Mouse (Mus musculus): ENCODE data around the gene Thoc2. TPM values are rescaled to one million over a fixed set of nuclear protein-coding genes. Genes with fewer than 3 reads are reported as not detected.
A peak's percentile ranks its signal among the peaks of the same experiment; 100 is the strongest.

Gene Thoc2
- polyA plus RNA-seq, 1 experiment from 2014 or later: 63.7 TPM

DNA sequence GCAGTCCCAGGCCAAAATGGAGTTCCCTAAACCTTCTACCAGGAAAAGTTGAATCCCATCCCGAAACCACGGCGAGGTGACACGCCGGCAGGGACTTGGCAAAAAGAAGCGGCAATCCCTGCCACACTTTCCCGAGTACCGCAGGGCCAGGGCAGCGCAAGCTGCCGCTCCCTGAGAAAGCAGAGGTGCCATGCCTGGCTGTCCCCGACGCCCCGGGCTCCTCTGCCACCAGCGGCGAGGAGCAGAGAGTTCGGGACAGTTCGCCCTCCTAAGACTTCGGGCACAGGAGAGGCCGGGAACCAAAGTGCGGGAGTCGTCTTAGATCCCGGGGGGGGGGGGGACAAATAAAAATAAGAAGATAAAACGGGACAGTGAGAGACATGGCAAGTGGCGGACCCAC lies 9.5 kb downstream of the Thoc2 start:
- 23% methylated on average over 24 of the region's 24 CpGs for WGBS
- Histone ChIP-seq H3K4me2 (ENCODE audit: low read length) (peak overlapping the region; percentile 71), H3K9me3 (ENCODE audit: control insufficient read depth, low read length) (no peaks in the 10 kb centered on the region), H3K27ac (ENCODE audit: low read depth, low read length) (peak overlapping the region; percentile 70), H3K27me3 (replicated peaks; ENCODE audit: control insufficient read depth, insufficient read depth, low read length) (no peaks in the 10 kb centered on the region), H3K36me3 (ENCODE audit: control insufficient read depth, insufficient read depth, low read length) (no peaks in the 10 kb centered on the region), H3K4me3 (ENCODE audit: low read length) (peak overlapping the region; percentile 64), H3K4me1 (ENCODE audit: control insufficient read depth, insufficient read depth, low read depth, low read length) (peaks cover 8% of the 10 kb centered on the region), H3K9ac (ENCODE audit: low read depth, low read length) (peak overlapping the region; percentile 68)
- no peak; the same call in none of the 2 replicates for ATAC-seq

DNA sequence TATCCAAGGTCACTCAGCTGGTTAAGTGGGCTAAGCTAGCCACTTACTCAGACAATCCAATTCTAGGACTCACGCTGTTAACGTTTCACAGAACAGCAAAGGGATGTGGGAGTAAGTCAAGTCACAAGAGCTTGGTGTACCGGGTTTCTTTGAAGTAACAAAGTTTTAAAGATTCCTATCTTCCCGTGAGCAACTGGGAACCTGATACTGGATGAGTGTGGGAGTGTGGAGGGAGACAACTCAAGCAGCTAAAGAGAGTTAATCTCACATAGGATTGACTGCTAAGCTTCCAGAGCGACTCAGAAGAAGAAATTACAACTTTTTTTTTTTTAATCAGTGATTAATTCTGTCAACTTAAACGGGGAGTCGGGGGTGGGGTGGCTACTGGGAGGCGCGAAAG lies 10.0 kb downstream of the Thoc2 start:
- Histone ChIP-seq H3K27me3 (replicated peaks; ENCODE audit: control insufficient read depth, insufficient read depth, low read length) (no peaks in the 10 kb centered on the region), H3K4me3 (ENCODE audit: low read length) (peak overlapping the region; percentile 64), H3K4me2 (ENCODE audit: low read length) (peak overlapping the region; percentile 71), H3K9me3 (ENCODE audit: control insufficient read depth, low read length) (no peaks in the 10 kb centered on the region), H3K4me1 (ENCODE audit: control insufficient read depth, insufficient read depth, low read depth, low read length) (peaks cover 8% of the 10 kb centered on the region), H3K9ac (ENCODE audit: low read depth, low read length) (no peak overlapping the region), H3K36me3 (ENCODE audit: control insufficient read depth, insufficient read depth, low read length) (no peaks in the 10 kb centered on the region), H3K27ac (ENCODE audit: low read depth, low read length) (no peak overlapping the region)
- WGBS: 15% methylated on average over 9 of the region's 9 CpGs
- no peak for ATAC-seq

DNA sequence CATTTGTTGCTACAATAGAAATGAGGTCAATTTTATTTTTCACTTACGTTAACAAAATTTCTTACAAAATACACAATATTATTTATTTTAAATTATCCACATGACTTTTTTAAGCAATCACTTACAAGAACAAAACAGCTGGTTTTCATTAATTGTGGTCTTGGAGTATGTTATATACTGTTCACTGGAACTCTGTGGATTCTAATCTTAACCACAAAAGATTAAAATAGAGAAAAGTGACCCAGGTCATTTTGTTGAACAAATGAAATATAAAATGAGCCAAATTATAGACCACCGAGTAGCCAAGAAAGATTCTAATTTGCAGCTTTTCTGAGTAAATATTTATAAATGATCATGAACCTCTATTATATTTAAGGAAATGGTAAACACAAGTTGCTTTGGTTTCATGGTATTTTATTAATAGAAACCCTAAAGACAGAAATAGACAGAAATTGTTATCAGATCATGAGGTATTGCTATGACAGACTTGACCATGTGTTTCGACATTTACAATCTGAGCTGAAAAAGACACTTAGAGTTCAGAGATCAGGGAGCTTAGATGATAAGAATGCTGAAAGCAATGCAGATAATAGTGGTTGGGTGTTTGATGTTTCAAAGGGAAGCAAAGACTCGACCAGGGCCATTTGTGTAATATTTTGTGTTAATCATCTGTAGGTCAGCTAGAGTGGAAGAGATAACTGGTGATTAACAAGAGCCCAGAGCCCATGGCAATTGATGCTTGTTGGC lies 35.5 kb downstream of the Thoc2 start:
- Histone ChIP-seq H3K4me1 (ENCODE audit: control insufficient read depth, insufficient read depth, low read depth, low read length) (no peaks in the 10 kb centered on the region), H3K27me3 (replicated peaks; ENCODE audit: control insufficient read depth, insufficient read depth, low read length) (no peaks in the 10 kb centered on the region), H3K4me2 (ENCODE audit: low read length) (no peak overlapping the region), H3K36me3 (ENCODE audit: control insufficient read depth, insufficient read depth, low read length) (no peaks in the 10 kb centered on the region), H3K9ac (ENCODE audit: low read depth, low read length) (no peak overlapping the region), H3K4me3 (ENCODE audit: low read length) (no peak overlapping the region), H3K9me3 (ENCODE audit: control insufficient read depth, low read length) (no peaks in the 10 kb centered on the region), H3K27ac (ENCODE audit: low read depth, low read length) (no peak overlapping the region)
- no peak for ATAC-seq
- WGBS: 66% methylated on average over 4 of the region's 4 CpGs

DNA sequence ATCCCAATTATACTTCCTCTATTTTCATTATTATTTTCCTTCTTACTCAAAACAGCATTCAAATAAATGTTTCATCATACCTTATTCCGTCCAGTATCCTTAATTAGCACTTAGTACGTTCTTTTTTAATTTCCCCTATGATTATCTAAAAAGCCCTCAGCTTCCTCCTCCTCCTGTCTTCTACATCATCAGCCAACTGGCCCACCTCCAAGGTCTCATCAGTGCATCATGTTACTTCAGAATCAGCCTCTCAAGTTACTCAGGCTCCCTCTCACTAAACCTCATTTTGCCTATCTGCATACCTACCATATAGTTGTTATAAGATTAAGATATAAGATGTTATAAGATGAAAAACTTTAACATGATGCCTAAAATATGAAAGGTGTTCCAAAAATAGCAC lies 43.9 kb downstream of the Thoc2 start:
- ATAC-seq: no peak
- no peak overlapping the region for H3K9ac ChIP-seq (ENCODE audit: low read depth, low read length)

DNA sequence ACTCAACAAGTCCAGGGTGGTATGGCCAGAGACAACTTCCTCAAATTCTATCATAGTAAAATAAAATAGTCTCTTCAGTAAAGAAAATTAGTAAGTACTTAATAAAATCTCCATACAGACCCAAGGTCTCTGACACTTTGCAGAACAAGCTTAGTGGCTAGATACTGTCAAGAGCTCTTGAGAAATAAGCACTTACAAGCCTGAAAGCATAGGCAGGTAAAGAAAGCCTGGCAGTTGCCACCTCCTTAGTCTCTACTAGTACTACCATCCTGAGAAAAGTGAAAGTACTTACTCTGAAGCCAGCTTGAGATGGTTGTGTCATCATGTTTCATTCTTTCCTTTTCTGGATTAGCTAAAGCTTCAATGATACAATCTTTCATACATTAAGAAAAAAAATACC lies 82.7 kb downstream of the Thoc2 start:
- H3K4me3 ChIP-seq (ENCODE audit: low read length): no peak overlapping the region
- no peaks in the 10 kb centered on the region for H3K36me3 ChIP-seq (ENCODE audit: control insufficient read depth, insufficient read depth, low read length)
- no peaks in the 10 kb centered on the region for H3K9me3 ChIP-seq (ENCODE audit: control insufficient read depth, low read length)
- no peaks in the 10 kb centered on the region for H3K4me1 ChIP-seq (ENCODE audit: control insufficient read depth, insufficient read depth, low read depth, low read length)
- no peaks in the 10 kb centered on the region for H3K27me3 ChIP-seq (replicated peaks; ENCODE audit: control insufficient read depth, insufficient read depth, low read length)
- H3K27ac ChIP-seq (ENCODE audit: low read depth, low read length): no peak overlapping the region
- H3K4me2 ChIP-seq (ENCODE audit: low read length): no peak overlapping the region
- ATAC-seq: no peak
- no peak overlapping the region for H3K9ac ChIP-seq (ENCODE audit: low read depth, low read length)

More for the DNA sequence above, 43.9 kb downstream of the Thoc2 start:
- H3K9me3 ChIP-seq (ENCODE audit: control insufficient read depth, low read length): no peaks in the 10 kb centered on the region
- H3K4me3 ChIP-seq (ENCODE audit: low read length): no peak overlapping the region
- no peaks in the 10 kb centered on the region for H3K4me1 ChIP-seq (ENCODE audit: control insufficient read depth, insufficient read depth, low read depth, low read length)
- H3K4me2 ChIP-seq (ENCODE audit: low read length): no peak overlapping the region
- H3K36me3 ChIP-seq (ENCODE audit: control insufficient read depth, insufficient read depth, low read length): no peaks in the 10 kb centered on the region
- WGBS: 84% methylated on average over 2 of the region's 2 CpGs
- H3K27ac ChIP-seq (ENCODE audit: low read depth, low read length): no peak overlapping the region
- no peaks in the 10 kb centered on the region for H3K27me3 ChIP-seq (replicated peaks; ENCODE audit: control insufficient read depth, insufficient read depth, low read length)

DNA sequence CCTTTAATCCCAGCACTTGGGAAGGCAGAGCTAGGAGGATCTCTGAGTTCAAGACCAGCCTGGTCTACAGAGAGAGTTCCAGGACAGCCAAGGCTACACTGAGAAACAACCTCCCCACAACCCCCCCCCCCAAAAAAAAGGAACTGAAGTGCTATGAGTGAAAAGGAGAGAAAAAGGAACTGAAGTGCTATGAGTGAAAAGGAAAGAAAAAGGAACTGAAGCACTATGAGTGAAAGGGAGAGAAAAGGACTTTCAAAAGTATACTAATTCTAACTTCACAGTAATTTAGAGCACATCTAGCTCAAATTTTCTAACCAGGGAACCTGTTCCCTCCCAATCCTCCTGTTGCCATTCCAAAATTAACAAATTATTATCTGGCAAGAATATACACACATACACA lies 114.9 kb downstream of the Thoc2 start:
- no peak overlapping the region for H3K4me3 ChIP-seq (ENCODE audit: low read length)
- H3K4me1 ChIP-seq (ENCODE audit: control insufficient read depth, insufficient read depth, low read depth, low read length): no peaks in the 10 kb centered on the region
- no peak for ATAC-seq
- no peak overlapping the region for H3K4me2 ChIP-seq (ENCODE audit: low read length)
- H3K9me3 ChIP-seq (ENCODE audit: control insufficient read depth, low read length): no peaks in the 10 kb centered on the region
- H3K9ac ChIP-seq (ENCODE audit: low read depth, low read length): no peak overlapping the region
- no peaks in the 10 kb centered on the region for H3K27me3 ChIP-seq (replicated peaks; ENCODE audit: control insufficient read depth, insufficient read depth, low read length)
- H3K27ac ChIP-seq (ENCODE audit: low read depth, low read length): no peak overlapping the region
- no peaks in the 10 kb centered on the region for H3K36me3 ChIP-seq (ENCODE audit: control insufficient read depth, insufficient read depth, low read length)

DNA sequence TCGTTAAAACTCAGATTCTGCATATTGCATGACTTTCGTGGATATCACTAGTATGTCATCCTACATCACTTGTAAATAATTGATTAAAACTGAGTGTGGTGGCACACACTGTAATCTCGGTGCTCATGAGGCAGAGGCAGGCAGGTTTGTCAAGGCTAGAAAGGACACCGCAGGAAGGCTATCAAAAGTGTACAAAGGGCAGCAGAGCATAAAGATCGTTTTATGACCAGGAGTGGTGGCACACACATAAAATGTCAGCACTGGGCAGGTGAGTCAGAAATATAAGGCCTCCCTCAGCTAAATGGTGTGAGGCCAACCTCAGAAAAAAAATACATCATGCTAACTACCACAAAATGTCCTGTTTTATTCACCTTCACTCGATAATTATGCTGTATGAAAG lies 127.2 kb downstream of the Thoc2 start:
- Histone ChIP-seq H3K36me3 (ENCODE audit: control insufficient read depth, insufficient read depth, low read length) (no peaks in the 10 kb centered on the region; the same call in 1 of the 2 replicates), H3K27me3 (replicated peaks; ENCODE audit: control insufficient read depth, insufficient read depth, low read length) (no peaks in the 10 kb centered on the region), H3K4me2 (ENCODE audit: low read length) (no peak overlapping the region), H3K9me3 (ENCODE audit: control insufficient read depth, low read length) (no peaks in the 10 kb centered on the region), H3K4me3 (ENCODE audit: low read length) (no peak overlapping the region), H3K4me1 (ENCODE audit: control insufficient read depth, insufficient read depth, low read depth, low read length) (no peaks in the 10 kb centered on the region), H3K9ac (ENCODE audit: low read depth, low read length) (no peak overlapping the region), H3K27ac (ENCODE audit: low read depth, low read length) (no peak overlapping the region)
- 89% methylated on average over 6 of the region's 6 CpGs for WGBS
- no peak for ATAC-seq

Small RNA genes within 50 kb of the gene (microRNA-seq; reads per million reads assigned to microRNA genes)
- gene Gm44490: not detected

Other genes starting within 250 kb of the Thoc2 start
- 9.4 and 10.8 TPM in 2 replicates for gene Xiap, start 139.0 kb upstream of the Thoc2 start, polyA plus RNA-seq (2015; fragmentation: Nextera tagmentation; extraction: Ambion mirVana)
- 17.2 and 17.9 TPM in 2 replicates for gene Stag2, start 228.6 kb upstream of the Thoc2 start, polyA plus RNA-seq (2015; fragmentation: Nextera tagmentation; extraction: Ambion mirVana)

Measured in hindbrain, embryonic 16.5 days (tissue).